Mouse (Mus musculus) intestine, embryonic 15.5 days (tissue): ENCODE results near the gene Adamtsl4. TPM values are rescaled to one million over a fixed set of nuclear protein-coding genes. Genes with fewer than 3 reads are reported as not detected.
"Not testable (repeated sequence)": the region's sequence is repeated elsewhere in the genome, so short reads cannot be mapped to it uniquely, and the experiment has no call there.

Source experiments
- ATAC-seq: fragments of 200-750 bp; cut with Nextera tagmentation; 2 replicates; pipeline ENCODE4 v1.8.0; 2017; ENCODE audit warnings: moderate TSS enrichment, moderate library complexity
- H3K27ac ChIP-seq: fragments of 300-500 bp; sonication (generic); 2 replicates; pipeline ENCODE4 v1.5.1; 2015; ENCODE audit warnings: mild to moderate bottlenecking, inconsistent platforms
- H3K27me3 ChIP-seq: fragments of 300-500 bp; sonication (generic); replicated peaks from 2 replicates; pipeline ENCODE4 v1.6.1; 2015; ENCODE audit warnings: inconsistent platforms
- H3K36me3 ChIP-seq: fragments of 300-500 bp; sonication (generic); 2 replicates; pipeline ENCODE4 v1.6.1; 2015; ENCODE audit warnings: inconsistent platforms
- H3K4me1 ChIP-seq: fragments of 300-500 bp; sonication (generic); replicated peaks from 2 replicates; pipeline ENCODE4 v1.6.1; 2015; ENCODE audit warnings: inconsistent platforms
- H3K4me2 ChIP-seq: fragments of 300-500 bp; sonication (generic); replicated peaks from 2 replicates; pipeline ENCODE4 v1.6.1; 2015; ENCODE audit warnings: mild to moderate bottlenecking, inconsistent platforms
- H3K4me3 ChIP-seq: fragments of 300-500 bp; sonication (generic); replicated peaks from 2 replicates; pipeline ENCODE4 v1.5.1; 2015; ENCODE audit warnings: inconsistent platforms
- H3K9ac ChIP-seq: fragments of 300-500 bp; sonication (generic); 2 replicates; pipeline ENCODE4 v1.6.1; 2015; ENCODE audit warnings: inconsistent platforms
- H3K9me3 ChIP-seq: fragments of 300-500 bp; sonication (generic); 2 replicates; pipeline ENCODE4 v1.6.1; 2016; ENCODE audit warnings: inconsistent platforms
- WGBS: fragments of 180-500 bp; shearing (Covaris S2); methylation state at CpG from one replicate; pipeline ENCODE4 v1.1.7; 2015; 5-methylcytosine and 5-hydroxymethylcytosine counted together
- polyA plus RNA-seq: library from polyadenylated mRNA; unstranded; fragments of >200 nt; fragmentation: Nextera tagmentation; extraction: Ambion mirVana; gene quantifications from 2 replicates; pipeline ENCODE4 v1.2.1, GENCODE M21; 2015

Adamtsl4 gene
- polyA plus RNA-seq, 1 experiment from 2014 or later: 2.3 TPM

GRCm38 (mm10) chr3:95695796-95696195 lies 8.1 kb upstream of the Adamtsl4 start:
- H3K9ac ChIP-seq: no peak overlapping the region
- no peaks in the 10 kb centered on the region for H3K36me3 ChIP-seq
- no peaks in the 10 kb centered on the region for H3K27me3 ChIP-seq
- H3K4me2 ChIP-seq: no peak overlapping the region
- H3K4me1 ChIP-seq: peaks cover 19% of the 10 kb centered on the region; the same call in 1 of the 2 replicates
- H3K27ac ChIP-seq: no peak overlapping the region
- no peaks in the 10 kb centered on the region for H3K9me3 ChIP-seq
- H3K4me3 ChIP-seq: no peak overlapping the region
- WGBS: 42% methylated on average over 3 of the region's 3 CpGs
- ATAC-seq: no peak

GRCm38 (mm10) chr3:95694808-95695703 lies 7.3 kb upstream of the Adamtsl4 start:
- H3K27ac ChIP-seq: no peak overlapping the region
- no peak overlapping the region for H3K4me3 ChIP-seq
- no peak for ATAC-seq
- peaks cover 13% of the 10 kb centered on the region; the same call in 1 of the 2 replicates for H3K4me1 ChIP-seq
- no peak overlapping the region for H3K4me2 ChIP-seq
- H3K9ac ChIP-seq: no peak overlapping the region
- WGBS: 86% methylated on average over 11 of the region's 11 CpGs
- H3K9me3 ChIP-seq: no peaks in the 10 kb centered on the region
- H3K27me3 ChIP-seq: no peaks in the 10 kb centered on the region
- no peaks in the 10 kb centered on the region for H3K36me3 ChIP-seq

GRCm38 (mm10) chr3:95693821-95694807 lies 6.4 kb upstream of the Adamtsl4 start:
- Histone ChIP-seq H3K27ac (no peak overlapping the region), H3K36me3 (no peaks in the 10 kb centered on the region), H3K27me3 (no peaks in the 10 kb centered on the region), H3K9me3 (no peaks in the 10 kb centered on the region), H3K4me2 (no peak overlapping the region), H3K4me3 (no peak overlapping the region), H3K4me1 (peaks cover 17% of the 10 kb centered on the region; the same call in 1 of the 2 replicates), H3K9ac (no peak overlapping the region)
- 56% methylated on average over 11 of the region's 11 CpGs for WGBS
- ATAC-seq: 0 out of 2 replicates have a peak, but pooled peaks have one; percentile 24

DNA sequence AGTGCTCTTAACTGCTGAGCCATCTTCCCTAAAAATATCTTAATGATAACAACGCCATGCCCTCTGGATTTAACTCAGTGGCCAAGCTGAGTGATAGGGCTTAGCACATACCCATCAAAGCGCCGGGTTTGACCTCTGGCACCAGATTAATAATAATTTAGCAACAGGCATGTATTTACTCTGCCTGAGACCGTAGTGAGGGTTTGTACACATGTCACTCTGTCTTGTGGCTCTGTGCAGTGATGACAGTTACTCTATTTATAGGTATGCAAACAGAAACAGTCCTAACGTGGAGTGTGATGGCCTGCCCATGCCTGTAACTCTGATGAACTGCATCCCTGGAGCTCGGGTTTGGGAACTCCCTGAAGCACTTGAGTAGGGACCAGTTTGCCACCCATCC lies 5.0 kb upstream of the Adamtsl4 start:
- Histone ChIP-seq H3K9ac (no peak overlapping the region), H3K4me3 (no peak overlapping the region), H3K9me3 (no peaks in the 10 kb centered on the region), H3K4me1 (peaks cover 25% of the 10 kb centered on the region; the same call in 1 of the 2 replicates), H3K4me2 (no peak overlapping the region), H3K36me3 (no peaks in the 10 kb centered on the region), H3K27ac (no peak overlapping the region), H3K27me3 (no peaks in the 10 kb centered on the region)
- ATAC-seq: no peak
- WGBS: 66% methylated on average over 6 of the region's 6 CpGs

DNA sequence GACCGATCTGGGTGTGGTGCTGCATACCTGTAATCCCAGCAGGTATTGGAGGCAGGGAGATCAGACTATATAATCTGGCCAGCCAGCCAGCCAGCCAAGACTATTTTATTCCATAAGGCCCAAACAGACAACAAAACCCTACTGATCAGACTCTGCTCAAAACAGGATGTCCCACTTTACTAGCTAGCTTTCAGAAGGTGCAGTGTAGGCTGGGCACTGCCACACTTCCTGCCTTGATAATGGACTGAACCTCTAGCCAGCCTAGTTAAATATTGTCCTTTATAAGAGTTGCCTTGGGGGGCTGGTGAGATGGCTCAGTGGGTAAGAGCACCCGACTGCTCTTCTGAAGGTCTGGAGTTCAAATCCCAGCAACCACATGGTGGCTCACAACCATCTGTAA lies 2.8 kb upstream of the Adamtsl4 start:
- not testable (repeated sequence) for H3K36me3 ChIP-seq, H3K9me3 ChIP-seq, H3K27me3 ChIP-seq, H3K4me3 ChIP-seq, ATAC-seq, H3K9ac ChIP-seq, H3K4me2 ChIP-seq, H3K27ac ChIP-seq
- WGBS: 86% methylated on average over 2 of the region's 2 CpGs
- H3K4me1 ChIP-seq: peaks cover 27% of the 10 kb centered on the region

DNA sequence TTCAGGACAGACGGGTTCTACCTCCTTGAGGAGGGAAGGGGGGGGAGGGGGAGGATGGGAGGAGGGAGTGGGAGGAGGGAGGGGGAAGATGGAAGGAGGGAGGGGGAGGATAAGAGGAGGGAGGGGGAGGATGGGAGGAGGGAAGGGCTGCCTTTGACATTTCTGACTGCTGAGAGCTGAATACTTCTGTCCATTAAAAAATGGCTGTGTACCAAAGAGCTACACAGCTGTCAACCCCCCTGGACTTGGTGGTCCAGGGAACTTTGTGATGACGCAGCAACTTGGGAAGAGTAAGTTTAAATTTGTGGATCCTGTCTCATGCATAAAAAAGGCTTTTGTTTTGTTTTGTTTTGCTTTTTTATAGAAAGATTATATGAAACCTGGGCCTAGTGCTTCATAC lies 2.2 kb upstream of the Adamtsl4 start:
- H3K4me3 ChIP-seq: no peak overlapping the region
- ATAC-seq: no peak
- peaks cover 27% of the 10 kb centered on the region for H3K4me1 ChIP-seq
- H3K4me2 ChIP-seq: 0 out of 2 replicates have a peak overlapping the region, but pooled peaks have one; percentile 24
- WGBS: 29% methylated on average over 2 of the region's 2 CpGs
- H3K27ac ChIP-seq: peak overlapping the region; percentile 51; the same call in 1 of the 2 replicates
- no peaks in the 10 kb centered on the region for H3K36me3 ChIP-seq
- H3K27me3 ChIP-seq: no peaks in the 10 kb centered on the region
- no peak overlapping the region for H3K9ac ChIP-seq
- no peaks in the 10 kb centered on the region for H3K9me3 ChIP-seq

GRCm38 (mm10) chr3:95689171-95689915 lies 1.6 kb upstream of the Adamtsl4 start:
- 0 out of 2 replicates have a peak overlapping the region, but pooled peaks have one; percentile 24 for H3K4me2 ChIP-seq
- no peaks in the 10 kb centered on the region for H3K27me3 ChIP-seq
- 22% methylated on average over 11 of the region's 11 CpGs for WGBS
- H3K9ac ChIP-seq: no peak overlapping the region
- H3K36me3 ChIP-seq: no peaks in the 10 kb centered on the region
- ATAC-seq: no peak
- no peak overlapping the region for H3K4me3 ChIP-seq
- H3K27ac ChIP-seq: peak overlapping the region; percentile 51; the same call in 1 of the 2 replicates
- peaks cover 29% of the 10 kb centered on the region for H3K4me1 ChIP-seq
- H3K9me3 ChIP-seq: no peaks in the 10 kb centered on the region

DNA sequence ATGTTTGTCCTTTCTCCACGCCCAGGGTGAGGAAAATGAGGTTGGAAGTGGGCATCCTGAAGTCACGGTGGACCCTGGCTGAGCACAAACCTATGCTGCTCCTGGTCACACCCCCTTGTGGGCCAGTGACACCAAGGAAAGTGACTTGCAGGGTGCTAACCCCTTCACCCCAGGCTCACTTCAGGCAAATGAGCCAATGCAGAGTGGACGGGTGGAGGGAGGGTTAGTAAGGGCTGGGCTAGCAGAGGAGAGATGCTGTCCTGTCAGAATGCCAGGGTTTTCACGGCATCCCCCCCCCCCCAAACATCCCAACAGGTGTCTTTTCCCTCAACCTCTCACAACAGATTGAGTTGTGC lies 571 bp downstream of the Adamtsl4 start:
- H3K36me3 ChIP-seq: no peaks in the 10 kb centered on the region
- peaks cover 29% of the 10 kb centered on the region for H3K4me1 ChIP-seq
- peak; percentile 21 for ATAC-seq
- peak overlapping the region; percentile 78; the same call in 1 of the 2 replicates for H3K27ac ChIP-seq
- H3K4me2 ChIP-seq: peak overlapping the region; percentile 82
- no peaks in the 10 kb centered on the region for H3K9me3 ChIP-seq
- H3K27me3 ChIP-seq: no peaks in the 10 kb centered on the region
- peak overlapping the region; percentile 51 for H3K9ac ChIP-seq
- 8% methylated on average over 4 of the region's 4 CpGs for WGBS
- H3K4me3 ChIP-seq: peak overlapping the region; percentile 43

DNA sequence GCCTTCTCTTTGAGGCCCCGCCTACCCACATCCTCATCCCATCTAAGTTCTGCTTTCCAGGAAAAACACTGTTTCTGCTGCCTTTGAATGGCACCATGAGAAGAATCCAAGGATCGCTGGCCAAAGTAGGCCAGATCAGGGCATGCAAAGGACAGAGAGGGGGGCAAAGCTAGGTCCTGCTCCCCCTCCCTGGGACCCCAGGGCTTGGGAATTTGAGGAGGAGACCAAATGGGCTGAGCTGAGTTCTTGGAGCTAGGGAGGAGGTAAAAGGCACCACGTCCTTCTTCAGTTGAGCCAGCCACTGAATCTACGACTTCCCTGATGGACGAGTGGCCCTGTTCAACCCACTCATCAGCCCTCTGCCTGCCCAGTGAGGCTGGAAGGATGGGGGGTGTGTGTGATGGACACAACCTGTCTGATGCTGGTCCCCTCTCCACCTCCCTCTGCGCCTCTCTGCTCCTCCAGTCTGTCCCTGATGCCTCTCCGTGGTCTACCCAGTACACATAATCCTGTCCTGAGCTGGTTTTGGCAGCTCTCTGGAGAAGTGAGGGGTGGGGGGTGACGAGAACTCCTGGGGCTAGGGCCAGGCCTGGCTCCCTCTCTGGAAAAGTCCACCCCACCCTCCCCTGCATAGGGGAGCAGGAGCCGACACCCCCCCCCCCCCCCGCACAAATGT lies 1.1 kb downstream of the Adamtsl4 start:
- 54% methylated on average over 9 of the region's 10 CpGs for WGBS
- no peaks in the 10 kb centered on the region for H3K36me3 ChIP-seq

GRCm38 (mm10) chr3:95685701-95686100 lies 2.0 kb downstream of the Adamtsl4 start:
- no peak for ATAC-seq
- Histone ChIP-seq H3K9ac (no peak overlapping the region), H3K36me3 (no peaks in the 10 kb centered on the region)

More for the DNA sequence above, 1.1 kb downstream of the Adamtsl4 start:
- Histone ChIP-seq H3K4me2 (peak overlapping the region; percentile 82), H3K27ac (no peak overlapping the region), H3K9ac (no peak overlapping the region), H3K9me3 (no peaks in the 10 kb centered on the region), H3K4me1 (peaks cover 30% of the 10 kb centered on the region), H3K4me3 (peak overlapping the region; percentile 43; the same call in 1 of the 2 replicates), H3K27me3 (no peaks in the 10 kb centered on the region)
- ATAC-seq: no peak

DNA sequence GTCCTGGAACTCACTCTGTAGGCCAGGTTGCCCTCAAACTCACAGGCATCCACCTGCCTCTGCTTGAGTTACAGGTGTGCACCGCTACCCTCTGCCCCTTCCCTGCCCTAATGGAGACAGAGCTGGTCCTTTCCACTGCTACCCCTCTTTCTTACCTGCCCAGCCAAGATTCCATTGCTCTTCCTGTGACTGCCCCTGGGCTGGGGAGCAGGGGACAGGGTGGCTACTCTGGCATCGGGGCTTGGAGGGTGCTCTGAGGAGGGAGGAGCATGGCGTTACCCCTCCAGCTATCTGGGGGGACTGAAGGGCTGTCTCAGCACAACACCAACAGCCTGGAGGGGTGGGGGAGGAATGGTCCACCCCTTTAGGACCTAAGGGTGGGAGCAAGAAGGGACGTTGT lies 2.4 kb downstream of the Adamtsl4 start:
- Histone ChIP-seq H3K4me1 (peaks cover 43% of the 10 kb centered on the region), H3K36me3 (no peaks in the 10 kb centered on the region), H3K4me2 (no peak overlapping the region), H3K9me3 (no peaks in the 10 kb centered on the region), H3K27ac (no peak overlapping the region), H3K9ac (no peak overlapping the region), H3K27me3 (no peaks in the 10 kb centered on the region), H3K4me3 (no peak overlapping the region)
- 77% methylated on average over 4 of the region's 4 CpGs for WGBS
- no peak for ATAC-seq

More at GRCm38 (mm10) chr3:95685701-95686100, 2.0 kb downstream of the Adamtsl4 start:
- Histone ChIP-seq H3K4me3 (no peak overlapping the region), H3K4me1 (peaks cover 39% of the 10 kb centered on the region), H3K27me3 (no peaks in the 10 kb centered on the region), H3K4me2 (no peak overlapping the region), H3K27ac (no peak overlapping the region), H3K9me3 (no peaks in the 10 kb centered on the region)
- 77% methylated on average over 2 of the region's 2 CpGs for WGBS
